In the genomic region with DNA sequence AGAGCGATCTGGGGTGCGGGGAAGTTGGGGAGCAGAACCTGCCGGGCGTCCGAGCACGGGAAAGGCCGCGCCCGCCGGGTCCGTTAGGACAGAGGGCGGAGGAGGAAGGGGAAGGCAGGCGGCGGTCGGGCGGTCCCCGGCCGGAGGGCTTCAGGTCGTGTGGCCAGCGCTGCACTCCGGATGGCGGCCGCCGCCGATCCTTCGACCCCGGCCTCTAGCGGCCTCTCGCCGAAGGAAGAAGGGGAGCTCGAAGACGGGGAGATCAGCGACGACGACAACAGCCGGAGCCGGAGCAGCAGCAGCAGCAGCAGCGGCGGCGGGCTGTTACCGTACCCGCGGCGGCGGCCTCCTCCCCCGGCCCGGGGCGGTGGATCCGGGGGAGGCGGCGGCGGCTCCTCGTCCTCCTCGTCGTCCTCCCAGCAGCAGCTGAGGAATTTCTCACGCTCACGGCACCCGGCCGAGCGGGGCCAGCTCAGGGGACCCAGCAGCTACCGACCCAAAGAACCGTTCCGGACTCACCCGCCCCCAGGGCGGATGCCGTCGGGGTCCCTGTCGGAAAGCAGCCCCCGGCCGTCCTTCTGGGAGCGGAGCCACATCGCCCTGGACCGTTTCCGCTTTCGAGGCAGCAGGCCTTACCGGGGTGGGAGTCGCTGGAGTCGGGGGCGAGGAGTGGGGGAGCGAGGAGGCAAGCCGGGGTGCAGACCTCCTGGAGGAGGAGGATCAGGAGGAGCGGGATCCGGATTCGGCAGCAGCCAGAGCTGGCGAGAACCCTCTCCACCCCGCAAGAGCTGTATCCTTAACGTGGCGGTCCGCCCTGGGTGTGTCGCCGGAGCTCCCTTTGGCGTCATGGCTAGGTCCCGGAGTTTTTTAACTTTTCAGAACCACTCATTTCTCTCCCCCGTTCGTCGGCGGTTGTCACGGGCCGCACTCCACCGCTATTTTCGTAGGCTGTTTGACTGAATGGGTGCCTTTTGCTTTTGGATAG, we compare ENCODE assay signal across 8 mouse cellular contexts. TPM values are rescaled to one million over a fixed set of nuclear protein-coding genes. Genes with fewer than 3 reads are reported as not detected.
DNase-seq lines count a peak whose midpoint lies in the region; ATAC-seq and TF ChIP-seq lines count a peak whose summit lies in the region.

No protein-coding gene starts in this region.

- DNase-seq in adipocyte (ENCODE audit: low spot score): peak; percentile 58
- peak; percentile 67 for DNase-seq in gastrocnemius, postnatal 14 days
- peak; percentile 38 to 53 for DNase-seq in left cerebral cortex, postnatal 25 days (ENCODE audit: low spot score in 2 of 2)
- DNase-seq in right cerebral cortex, postnatal 36 days (ENCODE audit: low spot score in 2 of 2): peak; percentile 20 to 34
- peak; percentile 58 to 68 for DNase-seq in urinary bladder, postnatal 4 days (ENCODE audit: low spot score in 2 of 2)

- no peak for TF ChIP-seq CTCF in cortical plate, adult 2 months (IDR thresholded peaks at IDR 0.05; ENCODE audit: extremely low read depth, insufficient read depth, low read length)

- intact Hi-C loops in gastrocnemius, postnatal 14 days (cut with DNase I; ENCODE audit: low total_unique reads): loop anchor here (10.0 kb wide), 1 partner anchor 61 kb away; no protein-coding TSS in a partner anchor
- intact Hi-C loops in left cerebral cortex, postnatal 25 days (cut with DNase I): no loop called here

- peak; percentile 24 for ATAC-seq in inflammation-experienced regulatory T-cells, adult 6 months
- peak; percentile 49 for ATAC-seq in megakaryocyte-erythroid progenitor cell, adult 5-6 weeks (replicated peaks; ENCODE audit: low FRiP score, low TSS enrichment, poor library complexity, severe bottlenecking)

- H3K27ac ChIP-seq in cortical plate, adult 2 months (ENCODE audit: insufficient read depth, low read length): peak overlapping the region; percentile 74

- H3K4me1 ChIP-seq in cortical plate, adult 2 months (ENCODE audit: control insufficient read depth, insufficient read depth, low read length): peaks cover 9% of the 10 kb centered on the region

- TF ChIP-seq POLR2A in cortical plate, adult 2 months (IDR thresholded peaks at IDR 0.05; ENCODE audit: extremely low read depth, insufficient read depth, low read length): no peak

- peak overlapping the region; percentile 49 for H3K4me3 ChIP-seq in cortical plate, adult 2 months (ENCODE audit: insufficient read depth, low read length)

RNA-seq across cellular contexts. Expression of gene Zfc3h1, which starts 0.6 kb away (rescaled TPM):
- 103 and 105 TPM in 2 replicates for polyA plus RNA-seq in cortical plate, adult 2 months (2012; rRNA removed)
- total RNA-seq in gastrocnemius, postnatal 14 days (2021): 10 to 100 TPM in 1 of 2 experiments, 1 to 10 TPM in 1; 9.8 to 11.4 TPM
- polyA plus RNA-seq in inflammation-experienced regulatory T-cells, adult 6 months (2017; shearing (Covaris generic)): 10 to 100 TPM; 25.6 to 37.1 (median 33.7) TPM
- total RNA-seq in left cerebral cortex, postnatal 25 days (2021): 10 to 100 TPM; 50.0 to 53.0 TPM
- total RNA-seq in megakaryocyte-erythroid progenitor cell, adult 5-6 weeks (2014; fragmentation: Nextera tagmentation): 49.0 and 94.8 TPM in 2 replicates
- 38.3 and 44.9 TPM in 2 replicates for total RNA-seq in megakaryocyte-erythroid progenitor cell, adult 5-6 weeks (2017)

RNA-seq across cellular contexts. Expression of gene Thap2, which starts 1.1 kb away (rescaled TPM):
- 12.9 and 13.2 TPM in 2 replicates for polyA plus RNA-seq in cortical plate, adult 2 months (2012; rRNA removed)
- total RNA-seq in gastrocnemius, postnatal 14 days (2021): 1 to 10 TPM; 4.3 to 4.6 TPM
- polyA plus RNA-seq in inflammation-experienced regulatory T-cells, adult 6 months (2017; shearing (Covaris generic)): 10 to 100 TPM; 13.6 to 18.7 (median 17.9) TPM
- 10 to 100 TPM; 13.5 to 14.1 TPM for total RNA-seq in left cerebral cortex, postnatal 25 days (2021)
- 15.2 and 18.4 TPM in 2 replicates for total RNA-seq in megakaryocyte-erythroid progenitor cell, adult 5-6 weeks (2014; fragmentation: Nextera tagmentation)
- 9.8 and 10.2 TPM in 2 replicates for total RNA-seq in megakaryocyte-erythroid progenitor cell, adult 5-6 weeks (2017)

RNA-seq across cellular contexts. Expression of gene Tmem19, which starts 23.0 kb away (rescaled TPM):
- 31.2 and 33.5 TPM in 2 replicates for polyA plus RNA-seq in cortical plate, adult 2 months (2012; rRNA removed)
- total RNA-seq in gastrocnemius, postnatal 14 days (2021): 10 to 100 TPM; 11.6 to 14.2 TPM
- polyA plus RNA-seq in inflammation-experienced regulatory T-cells, adult 6 months (2017; shearing (Covaris generic)): 10 to 100 TPM; 35.8 to 43.5 (median 39.4) TPM
- total RNA-seq in left cerebral cortex, postnatal 25 days (2021): 10 to 100 TPM; 41.0 to 46.0 TPM
- 10.5 and 10.9 TPM in 2 replicates for total RNA-seq in megakaryocyte-erythroid progenitor cell, adult 5-6 weeks (2014; fragmentation: Nextera tagmentation)
- total RNA-seq in megakaryocyte-erythroid progenitor cell, adult 5-6 weeks (2017): 10.1 and 14.7 TPM in 2 replicates

Comparison
In these comparisons a context has a peak if more than half of its experiments do, and no peak if none do; other contexts are left out.
1. Peak in every context shown above with its lines: DNase-seq, ATAC-seq, H3K4me3 ChIP-seq and H3K27ac ChIP-seq.